Mouse (Mus musculus) WW6 (cell line): ENCODE measurements around the gene Yod1.

ENCODE experiments used
- DNase-seq: peaks from one replicate; pipeline ENCODE4 v3.0.0-alpha.2; 2013; ENCODE audit warnings: low read depth, low spot score

Yod1 gene

GRCm38 (mm10) chr1:130732706-130733658, 15.9 kb downstream of the Yod1 start:
- no peak for DNase-seq

- DNase-seq, result no peak
Measured at GRCm38 (mm10) chr1:130733671-130734070, 16.5 kb downstream of the Yod1 start.

GRCm38 (mm10) chr1:130734452-130734851, 17.3 kb downstream of the Yod1 start:
- no peak for DNase-seq

- no peak for DNase-seq
Measured at GRCm38 (mm10) chr1:130734852-130735251, 17.7 kb downstream of the Yod1 start.

DNA sequence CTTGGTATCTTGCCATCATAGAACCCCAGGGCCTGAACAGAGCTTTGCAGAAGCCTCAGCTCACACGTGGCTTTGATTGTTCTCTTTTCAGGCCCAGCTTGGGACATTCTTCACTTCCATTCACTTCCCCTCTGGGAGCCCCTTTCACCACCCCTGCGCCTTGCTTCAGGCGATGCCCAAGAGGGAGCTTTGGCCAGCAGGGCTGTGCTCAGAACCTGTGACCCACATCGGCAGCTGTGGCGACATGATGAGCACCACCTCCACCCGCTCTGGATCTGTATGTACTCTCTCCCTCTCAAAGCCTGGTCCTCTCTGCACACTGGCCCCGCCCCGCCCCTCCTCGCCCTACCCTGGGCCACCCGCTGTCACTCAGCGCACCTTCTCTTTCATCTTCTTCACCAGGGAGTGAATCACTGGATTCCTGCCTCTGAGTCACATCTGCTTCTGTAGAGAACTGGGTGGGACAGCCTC, 20.3 kb downstream of the Yod1 start:
- DNase-seq, result peak; percentile 56

DNA sequence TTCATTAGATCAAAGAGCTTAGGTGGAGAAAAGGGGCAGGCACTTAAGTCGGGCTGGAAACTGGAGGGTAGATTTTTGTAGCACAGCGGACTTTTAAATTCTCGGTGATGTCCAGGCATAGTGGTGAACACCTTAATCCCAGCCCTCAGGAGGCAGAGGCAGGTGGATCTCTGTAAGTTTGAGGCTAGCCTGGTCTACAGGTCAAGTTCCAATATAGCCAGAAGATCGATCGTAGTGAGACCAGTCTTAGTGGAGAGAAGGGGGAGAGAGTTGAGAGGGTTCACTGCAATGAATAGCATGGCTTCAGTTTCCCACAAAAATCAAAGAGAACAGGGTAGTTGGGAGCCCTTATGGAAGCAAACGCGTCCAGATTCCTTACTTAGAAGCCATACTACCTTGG, 20.8 kb downstream of the Yod1 start:
- DNase-seq, result no peak

DNA sequence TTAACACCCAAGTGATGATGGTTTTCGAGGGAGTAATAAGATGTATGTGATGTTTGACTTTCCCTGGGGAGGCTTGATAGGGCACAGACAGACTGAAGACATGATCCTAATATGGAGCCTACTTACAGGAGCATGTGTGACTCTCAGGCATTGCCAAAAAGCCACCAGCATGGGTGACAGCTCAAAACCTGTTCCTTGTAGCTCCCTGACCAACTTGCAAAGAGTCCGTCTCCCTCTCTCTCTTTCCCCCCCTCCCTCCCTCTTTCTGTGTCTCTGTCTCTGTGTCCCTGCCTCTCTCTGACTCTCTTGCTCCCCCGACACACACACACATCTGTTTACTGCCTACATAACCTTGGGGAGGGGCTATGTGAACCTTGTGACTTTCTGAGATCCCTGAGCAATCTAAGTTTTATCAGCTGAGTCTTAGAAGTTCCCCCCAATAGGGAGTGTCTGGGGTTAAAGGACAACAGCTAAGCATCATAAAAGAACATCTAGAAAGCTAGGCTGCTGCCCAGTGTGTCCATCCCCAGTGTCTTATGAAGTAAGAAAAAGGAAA, 21.5 kb downstream of the Yod1 start:
- no peak for DNase-seq

- DNase-seq, result no peak
Measured at GRCm38 (mm10) chr1:130739636-130740035, 22.5 kb downstream of the Yod1 start.

- no peak for DNase-seq
Measured at GRCm38 (mm10) chr1:130740227-130740648, 23.1 kb downstream of the Yod1 start.

- no peak for DNase-seq
Measured at GRCm38 (mm10) chr1:130740781-130741720, 23.9 kb downstream of the Yod1 start.

GRCm38 (mm10) chr1:130742201-130742600, 25.1 kb downstream of the Yod1 start:
- no peak for DNase-seq

- no peak for DNase-seq
Measured at GRCm38 (mm10) chr1:130743775-130744174, 26.6 kb downstream of the Yod1 start.

- DNase-seq, result no peak
Measured at GRCm38 (mm10) chr1:130744217-130744616, 27.1 kb downstream of the Yod1 start.

DNA sequence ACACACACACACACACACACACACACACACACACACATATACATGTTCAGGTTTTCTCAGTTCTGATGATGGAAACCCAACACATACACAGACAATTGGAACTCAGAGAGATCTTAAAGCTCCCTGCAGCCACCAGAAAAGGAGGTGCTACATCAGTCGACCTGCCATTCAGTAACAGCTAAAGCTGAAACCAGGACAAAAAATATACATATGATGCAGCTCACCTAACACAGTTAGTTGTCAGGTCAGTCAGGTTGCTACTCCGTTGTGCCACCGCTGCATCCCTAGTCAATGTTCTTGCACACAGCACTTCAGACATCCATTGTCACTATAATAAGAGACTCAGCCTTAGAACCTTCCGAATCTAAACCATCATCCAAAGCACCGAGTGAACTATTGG, 27.8 kb downstream of the Yod1 start:
- DNase-seq, result no peak

DNA sequence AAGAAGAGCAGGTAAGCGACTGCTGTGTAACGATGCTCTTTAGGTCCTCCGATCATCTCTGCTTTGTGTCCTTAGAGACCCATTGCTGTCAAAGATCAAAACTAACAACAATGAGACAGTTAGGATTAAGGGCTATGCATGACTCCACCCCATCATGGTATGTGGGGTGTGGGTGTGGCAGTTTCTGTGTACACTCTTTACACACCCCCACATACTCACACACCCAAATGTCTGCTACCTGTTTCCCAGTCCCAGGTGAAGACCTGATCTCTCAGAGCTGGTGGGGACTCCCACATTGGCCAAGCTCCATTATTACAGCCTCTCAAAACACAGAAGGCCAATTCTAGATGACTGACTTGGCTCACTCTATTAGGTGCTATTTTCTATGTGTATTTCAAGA, 28.5 kb downstream of the Yod1 start:
- DNase-seq, result no peak

DNA sequence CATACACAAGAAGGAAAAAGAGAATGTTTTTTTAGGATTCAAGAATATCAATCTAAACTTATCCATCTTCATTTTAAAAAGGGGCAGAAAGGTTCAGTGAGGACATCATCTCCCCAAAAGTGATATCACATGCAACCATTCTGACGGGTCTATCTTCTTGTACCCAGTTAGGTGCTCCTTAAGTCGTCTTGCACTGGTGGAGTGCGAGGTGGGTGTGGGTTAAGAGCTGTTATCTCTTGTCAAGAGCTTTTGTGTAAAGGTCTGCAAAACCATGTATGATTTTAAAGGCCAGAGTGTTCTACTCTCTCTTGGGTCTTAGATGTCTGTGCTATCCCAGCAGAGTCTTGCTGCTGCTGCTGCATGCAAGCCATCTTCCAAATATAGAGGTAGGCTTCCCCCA, 29.7 kb downstream of the Yod1 start:
- DNase-seq, result no peak

- DNase-seq, result no peak
Measured at GRCm38 (mm10) chr1:130759689-130760088, 42.6 kb downstream of the Yod1 start.

DNA sequence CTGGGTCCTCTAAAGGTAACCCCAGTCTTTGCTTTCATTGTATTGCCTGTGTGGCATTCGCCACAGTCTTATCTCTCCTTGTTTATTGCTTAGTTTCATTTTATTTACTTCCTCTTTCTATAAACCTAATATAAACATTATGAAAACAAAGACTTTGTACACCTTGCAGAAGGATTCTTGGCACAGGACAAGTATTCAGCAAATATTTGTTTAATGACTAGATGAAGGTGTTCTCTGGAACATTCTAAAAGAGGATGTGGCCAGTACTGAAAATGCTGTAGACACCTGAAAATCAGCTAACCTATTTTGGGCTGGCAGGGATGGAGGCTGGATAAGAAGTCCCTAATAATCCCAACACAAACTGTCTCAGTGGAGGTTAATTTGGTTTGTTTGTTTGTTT, 44.5 kb downstream of the Yod1 start:
- no peak for DNase-seq

DNA sequence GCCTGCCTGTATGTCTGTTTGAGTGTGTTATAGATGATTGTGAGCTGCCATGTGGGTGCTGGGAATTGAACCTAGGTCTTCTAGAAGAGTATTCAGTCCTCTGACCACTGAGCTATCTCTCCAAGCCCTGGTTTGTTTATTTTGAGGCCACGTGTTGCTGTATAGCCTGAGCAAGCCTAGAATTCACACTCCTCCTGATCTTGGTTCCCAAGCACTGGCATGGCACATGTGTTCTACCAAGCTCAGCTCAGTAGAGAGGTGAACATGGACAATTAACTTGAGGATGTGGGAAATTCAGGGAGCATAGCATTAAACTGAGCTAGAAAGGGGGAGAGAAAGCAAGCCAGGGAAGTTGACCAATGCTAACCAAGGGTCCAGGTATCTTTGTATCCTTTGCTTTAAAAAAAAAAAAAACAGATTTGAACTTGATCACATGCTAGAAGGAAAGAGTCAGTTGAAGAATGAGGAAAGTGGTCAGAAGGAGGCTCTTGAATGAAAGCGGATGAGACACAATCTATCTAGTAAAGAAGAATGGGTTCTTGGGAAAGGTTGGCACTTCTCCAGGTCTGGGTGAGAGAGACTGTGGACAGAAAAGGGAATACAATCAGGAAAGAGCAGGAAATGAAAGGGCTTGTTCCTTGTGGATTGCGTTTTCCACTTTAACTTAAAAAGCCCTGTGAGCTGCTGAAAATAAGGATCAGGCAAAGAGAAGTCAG, 45.1 kb downstream of the Yod1 start:
- DNase-seq, result no peak

DNA sequence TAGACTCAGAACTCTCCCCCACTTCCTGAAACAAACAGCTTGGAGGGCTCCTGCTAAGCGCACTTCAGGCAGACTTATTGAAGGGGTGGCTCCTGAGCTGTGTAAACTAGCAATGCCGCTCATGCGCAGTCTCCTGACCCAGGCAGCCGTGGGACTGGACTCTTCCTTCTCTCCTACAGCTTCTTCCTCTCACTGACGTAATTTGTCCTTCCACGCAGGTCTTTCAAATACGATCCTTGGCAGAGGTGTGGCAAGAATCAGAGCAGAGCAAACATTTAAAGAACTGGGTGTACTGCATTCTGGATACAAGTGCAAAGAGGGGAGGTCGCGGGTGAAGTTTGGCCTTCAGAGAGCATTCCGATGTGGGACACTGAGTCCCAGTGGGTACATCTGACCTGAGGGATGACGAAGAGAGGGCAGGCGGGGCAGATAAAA, 46.9 kb downstream of the Yod1 start:
- no peak for DNase-seq

DNA sequence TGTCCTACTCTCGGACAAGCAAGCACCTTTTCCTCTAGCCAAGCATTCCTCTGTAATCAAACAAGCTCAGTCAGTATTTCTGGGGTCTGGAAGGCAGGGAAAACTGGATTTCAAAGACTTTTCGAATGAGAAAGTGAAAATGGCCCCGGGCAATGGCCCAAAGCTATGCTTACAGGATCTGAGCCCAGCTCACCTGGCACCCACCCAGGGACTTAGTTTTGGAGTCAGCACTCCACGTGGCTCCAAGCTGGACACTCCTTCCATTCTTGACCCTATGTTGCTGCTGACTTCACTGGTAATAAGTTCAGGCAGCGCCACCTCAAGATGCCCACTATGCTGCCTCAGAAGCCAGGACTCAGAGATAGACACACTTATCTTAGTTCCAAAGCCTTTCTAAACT, 49.9 kb downstream of the Yod1 start:
- DNase-seq, result no peak
